Mouse (Mus musculus) gastrocnemius, postnatal 36 days (tissue): ENCODE measurements at regions not wholly inside any gene's neighbourhood (a gene's known extent, or its start where the extent isn't known, plus 50 kb on each side); places are given as distances from the start of the nearest gene placed in this dataset.

Source experiments
- DNase-seq, 2 experiments: peaks; one replicate each; pipeline ENCODE4 v3.0.0; 2022
- intact Hi-C: fragments of 180-260 bp; cut with DNase I; formaldehyde crosslinking; loops from one replicate; pipeline ENCODE4 v1.15.1; 2025

DNA sequence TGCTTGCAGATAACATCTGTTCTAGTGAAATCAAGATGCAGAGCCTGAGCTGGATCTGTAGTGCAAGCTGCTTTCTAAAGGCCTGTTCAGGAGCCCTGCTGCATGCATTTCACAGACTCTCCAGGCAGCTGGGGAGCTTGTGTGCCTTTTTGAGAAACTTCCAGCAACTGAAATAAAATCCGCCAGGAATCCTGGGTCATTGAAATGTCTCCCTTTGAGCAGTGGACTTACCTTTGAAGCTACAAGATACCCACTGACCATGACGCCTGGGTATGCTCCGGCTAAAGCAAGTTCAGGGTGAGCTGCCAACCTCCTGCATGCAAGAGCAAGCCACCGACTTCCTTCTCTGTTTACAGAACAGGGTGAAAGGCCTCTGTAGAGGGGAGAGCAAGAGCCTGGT, 278.7 kb downstream of the Cenpw start:
- intact Hi-C loops: no loop called here
- DNase-seq: no peak

DNA sequence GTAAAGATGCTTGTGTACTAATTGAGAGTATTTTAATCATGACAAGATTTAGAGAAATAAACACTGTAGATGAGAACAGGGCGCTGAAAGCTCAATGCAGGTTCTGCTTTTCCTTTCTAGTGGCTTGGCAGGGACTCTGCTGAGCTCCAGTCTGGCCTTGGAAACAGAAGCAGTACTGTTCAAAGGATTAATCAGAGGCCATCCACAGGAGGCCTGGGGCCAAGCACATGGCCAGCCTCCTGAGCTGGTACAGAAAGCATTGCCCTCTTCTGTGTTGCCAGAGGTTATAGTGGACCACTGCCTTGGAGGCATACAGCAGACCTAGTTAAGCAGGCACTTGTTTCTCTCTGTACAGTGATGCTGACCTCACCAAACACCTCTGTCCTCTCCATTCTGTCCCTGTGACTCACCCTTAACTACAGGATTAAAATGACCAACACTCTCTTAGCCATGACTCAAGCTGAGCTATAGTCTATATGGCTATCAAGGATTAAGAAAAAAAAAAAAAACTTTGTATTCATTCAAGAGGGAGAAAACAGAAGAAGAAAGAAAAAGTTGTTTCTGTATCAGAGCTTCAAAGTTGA, 302.5 kb downstream of the Cenpw start:
- intact Hi-C loops: no loop called here

DNA sequence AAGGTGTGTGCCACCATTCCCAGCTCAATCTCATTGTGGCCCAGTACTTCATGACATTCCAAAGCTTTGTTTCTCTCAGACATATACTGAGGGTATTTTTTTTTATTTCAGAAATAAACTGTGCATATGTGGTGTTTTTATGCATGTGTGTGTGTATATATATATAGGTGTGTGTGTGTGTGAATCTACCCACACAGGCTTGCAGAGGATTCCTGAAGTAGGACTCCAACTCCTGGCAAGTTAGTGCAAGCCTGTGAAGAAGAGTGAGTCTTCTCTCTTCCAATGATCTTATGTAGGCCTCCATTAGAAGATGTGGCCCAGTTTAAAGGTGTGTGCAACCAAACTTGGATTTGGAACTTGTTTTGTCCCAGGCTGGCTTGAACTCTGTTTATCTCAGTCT, 328.9 kb upstream of the Rspo3 start:
- intact Hi-C loops: no loop called here

More for the DNA sequence above, 302.5 kb downstream of the Cenpw start:
- no peak for DNase-seq

DNA sequence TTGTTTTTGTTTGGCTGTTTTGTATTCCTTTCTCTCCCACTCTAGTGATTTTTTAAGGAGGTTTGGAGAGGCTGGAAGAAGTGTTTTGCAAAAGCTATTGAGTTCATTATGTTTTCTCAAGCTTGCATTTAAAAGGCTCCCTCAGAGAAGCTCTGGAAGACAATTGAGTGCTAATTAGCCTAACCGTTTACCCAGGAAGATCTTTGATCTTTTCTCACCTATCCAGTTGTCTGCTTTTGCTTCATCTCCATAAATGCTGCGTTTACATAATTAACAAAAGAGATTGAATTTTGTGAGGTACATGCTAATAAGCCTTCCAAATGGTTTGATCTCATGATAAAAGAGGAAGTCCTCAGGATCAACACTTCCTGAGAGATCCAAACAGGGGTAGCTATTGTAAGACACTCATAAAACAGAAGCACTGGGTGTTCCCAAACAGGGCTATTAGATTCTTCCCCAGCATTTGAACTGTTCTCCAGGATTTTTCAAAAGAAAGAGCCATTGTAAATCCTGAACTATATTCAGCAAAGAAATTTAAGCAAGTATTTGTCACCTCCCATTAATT, 320.2 kb upstream of the Rspo3 start:
- intact Hi-C loops: no loop called here
- DNase-seq: no peak

More for the DNA sequence above, 328.9 kb upstream of the Rspo3 start:
- no peak for DNase-seq

DNA sequence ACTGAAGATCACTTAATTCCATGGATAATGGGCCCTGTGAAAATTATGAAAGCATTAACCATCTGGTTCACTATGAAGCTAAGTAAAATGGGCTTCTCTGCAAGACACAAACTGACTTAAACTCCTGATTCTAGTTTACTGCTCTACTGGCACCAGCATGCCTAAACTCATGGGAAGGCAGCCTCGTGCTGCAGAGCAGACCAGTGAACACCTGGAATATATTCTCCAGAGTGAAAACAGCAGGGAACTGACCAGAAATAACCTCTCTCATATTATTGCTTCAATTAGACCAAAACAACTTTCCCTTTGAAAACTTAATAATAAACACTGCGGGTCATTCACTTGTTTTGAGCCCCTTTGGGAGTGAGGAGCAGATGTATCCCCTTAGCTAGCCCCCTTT, 316.8 kb upstream of the Rspo3 start:
- DNase-seq: no peak
- intact Hi-C loops: no loop called here

DNA sequence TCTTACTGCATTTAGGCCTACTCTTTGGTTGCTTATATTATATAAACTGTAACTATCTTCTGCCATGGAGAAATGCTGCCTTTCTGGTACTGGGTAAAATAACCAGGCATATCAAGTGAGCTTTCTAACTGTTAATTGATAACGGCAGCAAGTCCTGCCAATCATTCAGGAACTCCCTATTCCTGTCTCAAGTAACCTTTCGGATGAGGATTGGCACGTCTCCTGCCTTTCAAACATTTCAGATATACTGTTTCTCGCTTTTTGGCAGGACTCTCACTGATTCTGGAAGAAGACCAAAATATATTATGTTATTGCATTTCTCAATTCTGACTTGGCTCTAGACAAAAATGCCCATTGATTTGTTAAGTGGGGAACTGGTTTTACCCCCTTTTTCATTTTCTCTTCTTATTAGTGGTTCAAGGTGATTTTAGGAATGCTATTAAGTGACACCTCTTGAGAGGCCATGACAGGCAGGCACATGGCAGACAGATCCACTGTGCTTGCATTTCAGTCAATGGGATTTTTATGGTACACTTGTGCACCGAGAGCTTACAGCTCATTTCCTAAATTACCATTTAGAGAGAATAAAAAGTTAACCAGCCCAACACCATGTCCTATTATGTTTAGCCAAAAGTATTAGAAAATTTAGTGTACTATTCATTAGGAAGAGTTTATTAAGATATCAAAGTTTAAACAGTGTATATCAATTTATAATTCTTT, 289.4 kb upstream of the Rspo3 start:
- no peak for DNase-seq
- intact Hi-C loops: no loop called here

DNA sequence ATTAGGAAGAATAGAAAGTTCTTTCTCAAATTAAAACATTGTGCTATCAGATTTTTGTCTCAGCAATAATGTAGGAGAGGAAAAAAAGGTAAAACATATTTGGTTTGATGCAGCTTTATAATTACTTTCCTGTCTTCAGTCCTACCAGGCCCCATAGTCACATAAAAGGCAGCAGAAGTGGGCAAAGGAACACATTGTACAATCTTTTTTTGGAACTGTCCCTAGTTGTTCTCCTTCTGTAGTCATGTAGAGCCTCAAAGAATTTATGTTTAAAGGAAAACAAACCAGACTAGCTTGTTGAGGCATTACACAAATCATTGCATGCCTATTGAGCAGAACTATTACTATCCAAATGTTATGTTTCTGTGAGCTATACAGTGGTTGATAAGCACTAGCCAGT, 288.7 kb upstream of the Rspo3 start:
- intact Hi-C loops: no loop called here
- no peak for DNase-seq

DNA sequence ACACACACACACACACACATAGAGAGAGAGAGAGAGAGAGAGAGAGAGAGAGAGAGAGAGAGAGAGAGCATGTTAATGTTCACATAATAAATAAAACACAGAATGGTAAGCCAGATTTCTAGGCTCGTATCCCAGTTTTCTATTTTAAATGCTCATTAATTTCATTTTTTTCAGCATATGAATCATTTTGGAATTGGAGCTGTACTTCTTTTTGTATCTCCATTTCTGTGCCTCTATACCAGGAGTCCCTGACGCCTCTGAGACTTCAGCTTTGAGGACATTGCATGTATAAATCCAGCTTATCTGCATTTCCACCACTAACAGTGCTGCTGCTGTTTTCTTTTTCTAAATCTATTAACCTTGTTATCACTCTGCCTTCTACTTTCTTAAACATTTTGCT, 287.5 kb upstream of the Rspo3 start:
- intact Hi-C loops: no loop called here
- DNase-seq: no peak

DNA sequence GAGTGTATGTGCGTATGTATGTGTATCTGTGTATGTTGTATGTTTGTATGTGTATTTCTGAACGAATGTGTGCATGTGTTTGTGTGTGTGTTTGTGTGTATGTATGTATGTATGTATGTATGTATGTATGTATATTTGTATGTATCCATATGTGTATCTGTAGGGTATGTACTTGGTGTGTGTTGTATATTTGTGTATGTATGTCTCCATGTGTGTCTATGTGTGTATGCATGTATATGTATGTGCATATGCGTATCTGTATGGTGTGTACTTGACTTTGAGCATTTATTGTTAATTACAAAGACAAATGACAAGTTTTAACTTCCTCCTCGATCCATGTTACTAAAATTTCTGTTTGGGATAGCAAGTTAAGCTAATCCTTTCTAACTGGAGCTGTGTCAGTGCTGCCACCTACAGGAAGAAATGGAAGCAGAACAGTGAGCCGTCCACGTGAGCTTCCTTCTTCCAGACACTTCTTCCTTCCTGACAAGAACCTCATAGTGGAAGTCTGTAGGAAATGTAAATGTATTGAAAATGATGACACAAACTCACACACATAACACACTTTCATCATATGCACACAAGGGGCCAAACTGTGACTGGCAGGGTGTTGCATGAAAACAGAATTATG, 268.4 kb upstream of the Rspo3 start:
- intact Hi-C loops: loop anchor here (10.0 kb wide), 1 partner anchor 269 kb away; the partner anchor contains the start of gene Rspo3
- no peak for DNase-seq

DNA sequence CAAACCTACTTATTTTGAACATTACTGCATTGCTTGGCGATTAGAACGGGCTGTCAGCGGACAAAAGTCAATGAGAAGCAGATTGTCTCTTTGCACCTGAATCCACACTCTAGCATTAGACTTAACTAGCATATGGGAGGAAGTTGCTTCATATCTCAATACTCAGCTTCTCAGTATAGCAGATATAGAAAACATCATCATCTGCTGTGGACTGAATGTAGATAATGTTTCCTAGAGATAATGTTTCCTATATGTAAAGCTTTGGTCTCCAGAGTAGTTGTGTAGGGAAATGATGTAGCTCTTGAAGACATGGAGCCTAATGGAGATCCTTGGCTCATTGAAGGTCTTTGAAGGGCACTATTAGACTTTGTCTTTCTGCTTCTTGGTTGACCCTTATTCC, 267.0 kb upstream of the Rspo3 start:
- DNase-seq: no peak
- intact Hi-C loops: loop anchor here (10.0 kb wide), 1 partner anchor 268 kb away; the partner anchor contains the start of gene Rspo3

DNA sequence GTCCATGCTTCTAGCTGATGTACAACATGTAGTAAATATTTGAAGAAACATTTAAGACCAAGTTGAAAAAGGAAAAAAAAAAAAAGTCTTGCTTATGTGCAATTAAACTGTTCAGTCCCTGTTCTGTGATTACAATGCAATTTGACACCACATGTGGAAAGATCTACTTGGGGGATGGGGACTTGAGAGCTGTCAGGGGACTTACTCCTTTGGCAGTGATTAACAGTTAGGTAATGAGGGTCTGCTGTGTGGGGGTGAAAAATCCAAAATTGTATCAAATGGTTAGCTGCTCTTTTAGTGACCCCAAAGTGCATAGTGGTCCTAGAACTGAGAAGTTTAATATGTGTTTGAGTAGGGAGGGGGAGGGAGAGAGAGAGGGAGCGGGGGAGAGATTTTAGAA, 259.0 kb upstream of the Rspo3 start:
- intact Hi-C loops: no loop called here
- DNase-seq: no peak

DNA sequence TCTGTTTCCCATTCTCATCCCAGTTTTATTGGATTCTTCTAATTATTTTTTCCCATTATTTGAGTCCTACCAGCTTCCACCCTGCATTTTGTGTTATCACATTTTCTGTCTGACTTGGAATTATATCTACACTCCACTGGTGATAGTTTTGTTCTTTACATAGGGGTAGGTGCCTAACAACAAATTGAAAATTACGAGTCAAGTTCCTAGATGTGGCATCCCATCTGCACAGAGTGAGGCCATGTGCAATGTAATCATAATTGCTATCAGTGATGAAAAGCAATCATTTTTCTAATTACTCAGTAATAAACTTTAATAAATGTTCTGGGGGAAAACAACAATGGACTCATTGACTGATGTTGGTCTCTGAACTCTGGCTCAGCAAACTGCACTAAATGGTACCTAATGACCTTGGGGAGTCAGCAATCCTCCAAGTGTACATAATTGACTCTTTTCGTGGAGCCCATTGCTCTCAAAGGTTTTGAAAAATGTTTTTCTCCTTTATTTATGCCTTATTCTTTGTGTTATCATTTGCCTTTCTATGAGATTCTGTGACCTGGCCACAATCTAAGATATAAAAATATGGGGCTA, 250.6 kb upstream of the Rspo3 start:
- intact Hi-C loops: no loop called here
- no peak for DNase-seq

DNA sequence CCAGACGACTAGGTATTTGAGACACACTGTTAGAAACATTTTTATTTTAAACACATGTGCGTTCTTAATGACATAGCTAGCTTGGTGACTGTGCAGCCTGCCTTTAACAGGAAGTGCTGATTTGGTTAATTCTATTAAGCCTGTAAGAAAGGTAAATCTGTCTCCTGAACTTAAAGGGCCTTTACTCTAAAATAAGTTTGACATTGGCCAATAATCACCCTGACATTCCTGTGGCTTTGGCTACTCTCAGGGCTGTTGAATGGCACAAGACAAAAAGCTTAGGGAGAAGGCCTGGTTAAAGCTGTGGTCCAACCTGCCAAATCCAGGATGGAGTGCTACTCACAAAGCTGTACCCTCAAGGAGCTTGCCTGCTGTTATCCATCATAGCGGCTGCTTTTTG, 201.0 kb upstream of the Rspo3 start:
- intact Hi-C loops: no loop called here
- no peak for DNase-seq

DNA sequence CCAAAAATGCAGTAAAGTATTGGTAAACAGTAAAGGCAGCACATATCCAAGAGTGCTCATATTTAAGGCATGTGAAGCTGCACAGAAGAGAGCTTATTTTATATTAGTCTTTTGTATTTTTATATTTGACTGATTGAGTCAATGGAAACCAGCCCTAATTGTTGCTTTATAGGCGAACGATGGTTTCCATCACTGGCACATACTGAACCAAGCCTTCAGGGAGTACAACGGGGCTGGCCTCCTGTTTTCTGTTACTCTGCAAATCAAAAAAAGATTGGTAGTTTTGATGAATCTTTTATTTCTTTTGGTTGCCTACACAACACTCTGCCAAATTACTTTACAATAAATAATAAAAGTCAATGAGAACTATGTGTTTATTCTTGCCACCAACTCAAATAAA, 189.7 kb upstream of the Rspo3 start:
- no peak for DNase-seq
- intact Hi-C loops: no loop called here

DNA sequence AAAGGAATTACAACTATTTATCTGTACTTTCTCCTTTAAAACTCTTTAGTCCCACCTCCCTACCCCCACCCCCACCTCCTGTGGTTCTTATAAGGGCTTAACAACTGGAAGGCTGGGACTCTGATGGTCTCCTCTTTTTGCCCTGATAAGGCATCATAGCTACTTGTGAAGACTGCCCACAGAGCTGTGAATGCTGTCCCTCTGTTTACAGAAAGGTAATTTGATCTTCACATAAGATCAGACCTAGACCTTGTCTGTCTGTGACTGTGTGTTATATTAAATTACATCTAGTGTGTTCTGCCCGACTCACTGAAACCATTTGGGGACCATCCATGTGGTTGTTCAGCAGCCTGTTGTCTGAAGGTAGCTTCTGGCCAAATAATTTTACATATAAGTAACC, 175.3 kb upstream of the Rspo3 start:
- intact Hi-C loops: no loop called here
- no peak for DNase-seq

DNA sequence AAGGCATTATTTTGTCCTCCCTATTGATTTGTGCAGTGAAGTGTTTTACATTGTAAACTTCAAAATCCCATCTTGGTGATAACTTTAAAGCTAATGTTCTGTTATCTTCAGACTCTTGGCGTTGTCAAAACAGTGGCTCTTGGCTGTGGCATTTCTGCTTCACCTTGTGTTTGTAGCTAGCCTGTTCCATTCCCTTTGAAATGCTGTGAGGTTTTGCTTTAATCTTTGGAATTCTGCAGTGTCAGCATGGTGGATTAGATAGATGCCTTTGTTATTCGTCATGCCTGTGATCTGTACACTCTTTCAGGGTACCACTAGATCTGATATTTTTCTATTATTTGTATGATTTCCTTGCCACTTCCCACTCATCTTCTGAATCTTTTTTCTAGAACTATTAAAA, 173.0 kb upstream of the Rspo3 start:
- intact Hi-C loops: no loop called here
- no peak for DNase-seq

DNA sequence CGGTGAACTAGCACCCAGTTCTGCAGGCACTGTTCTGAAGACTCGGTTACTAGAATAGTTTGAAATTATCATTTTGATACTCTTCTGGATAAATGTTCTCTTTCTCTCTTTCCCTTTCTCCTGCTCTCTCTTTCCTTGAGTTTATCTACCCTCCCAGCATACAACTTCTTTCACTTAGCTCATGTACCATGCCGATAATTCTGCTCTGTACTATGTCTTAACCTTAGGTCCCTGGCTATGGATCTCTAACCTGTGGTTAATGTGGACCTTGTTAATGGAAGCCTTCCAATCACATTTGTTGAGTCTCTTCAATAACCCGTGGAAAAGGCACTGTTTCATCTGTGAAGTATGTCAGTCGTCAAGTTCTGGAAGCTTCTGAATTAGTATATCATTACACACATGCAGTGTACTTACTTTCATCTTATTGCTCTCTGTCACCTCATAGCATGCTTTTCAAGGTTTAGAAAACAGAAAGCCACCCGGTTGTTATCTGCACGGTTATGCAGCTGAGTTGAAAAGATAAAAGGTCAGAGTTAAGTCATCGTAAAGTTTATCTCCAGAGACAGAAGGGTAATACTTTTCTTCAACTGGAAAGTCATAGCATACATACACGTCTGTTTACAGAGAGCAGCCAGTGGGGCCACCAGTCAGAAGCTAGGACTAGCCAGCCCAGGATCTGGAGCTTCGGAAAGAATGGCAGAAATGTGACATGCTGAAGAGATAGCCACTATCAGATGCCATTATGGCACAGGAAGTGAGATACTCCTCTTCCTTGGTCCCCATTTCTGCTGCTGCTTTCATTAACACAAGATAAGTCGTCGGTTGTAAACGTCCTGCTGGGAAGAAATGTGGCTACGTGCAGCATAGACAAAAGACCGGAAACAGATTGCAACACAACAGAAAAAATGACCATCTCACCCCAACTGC, 157.6 kb upstream of the Rspo3 start:
- intact Hi-C loops: no loop called here

DNA sequence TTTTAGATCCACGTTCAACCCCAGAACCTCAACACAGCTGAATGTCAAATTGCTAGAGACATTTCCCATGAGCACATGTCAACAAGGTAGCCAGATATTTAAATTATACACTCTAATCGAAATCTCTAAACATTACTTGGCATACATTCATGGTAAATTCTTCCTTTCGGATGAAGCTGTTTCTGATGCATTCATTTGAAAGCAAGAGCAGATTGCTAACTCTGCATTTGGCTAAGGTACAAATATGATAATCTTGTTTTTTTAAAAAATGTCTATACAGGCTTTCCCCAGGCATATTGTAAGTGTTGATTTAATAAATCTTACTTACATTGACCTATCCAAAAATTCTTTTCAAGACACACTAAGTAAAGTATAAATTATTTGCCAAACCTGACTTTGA, 153.9 kb upstream of the Rspo3 start:
- intact Hi-C loops: no loop called here

More for the DNA sequence above, 157.6 kb upstream of the Rspo3 start:
- no peak for DNase-seq

DNA sequence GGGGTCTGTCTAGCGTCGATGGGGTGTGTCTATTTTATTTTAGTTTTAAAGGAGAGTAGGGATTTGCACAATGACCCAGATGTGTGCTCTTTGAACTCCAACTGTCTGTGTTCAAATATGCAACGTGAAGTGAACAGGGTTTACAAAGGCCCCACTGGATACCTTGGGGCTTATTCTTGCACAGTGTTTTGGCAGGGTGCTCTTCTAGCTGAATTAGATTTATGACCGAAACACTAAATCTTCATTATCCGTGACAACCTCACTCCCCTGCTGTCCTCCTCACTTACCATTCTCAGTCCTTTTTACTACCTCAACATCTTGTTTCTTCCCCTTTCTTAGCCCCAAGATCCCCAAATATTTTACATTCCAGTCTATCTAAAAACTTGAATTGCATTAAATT, 151.3 kb upstream of the Rspo3 start:
- intact Hi-C loops: no loop called here
- DNase-seq: no peak

More for the DNA sequence above, 153.9 kb upstream of the Rspo3 start:
- no peak for DNase-seq

DNA sequence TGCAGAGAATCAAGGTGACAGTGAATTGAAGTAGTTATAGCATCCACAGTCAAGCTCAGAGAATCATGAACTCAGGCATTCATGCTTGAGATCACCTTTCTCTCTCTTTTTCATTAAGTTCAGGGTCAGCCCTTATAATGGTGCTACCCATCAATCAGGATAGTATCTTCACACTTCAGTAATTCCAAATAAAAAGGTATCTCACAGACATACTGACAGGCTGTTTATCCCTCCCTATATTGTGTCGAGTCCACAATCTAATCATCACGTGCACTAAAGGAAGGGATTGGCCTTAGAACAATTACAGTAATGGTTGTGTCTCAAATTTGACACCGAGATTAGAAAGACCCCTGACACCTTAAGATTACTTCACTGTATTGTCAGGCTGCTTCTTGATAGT, 138.7 kb upstream of the Rspo3 start:
- intact Hi-C loops: no loop called here

More for the DNA sequence above, 138.7 kb upstream of the Rspo3 start:
- no peak for DNase-seq
